Mouse (Mus musculus) megakaryocyte, embryonic 14.5 days (primary cell): ENCODE measurements around the gene 2410015M20Rik.

Experiments
- FLI1 ChIP-seq: IDR thresholded peaks from 2 replicates; pipeline ENCODE4 v1.6.1; 2012; ENCODE audit warnings: low read length, inconsistent platforms, mixed read lengths
- GATA1 ChIP-seq: IDR thresholded peaks from 3 replicates; pipeline ENCODE4 v1.6.1; 2012; ENCODE audit warnings: mixed read lengths, low read length, inconsistent platforms, borderline replicate concordance

DNA sequence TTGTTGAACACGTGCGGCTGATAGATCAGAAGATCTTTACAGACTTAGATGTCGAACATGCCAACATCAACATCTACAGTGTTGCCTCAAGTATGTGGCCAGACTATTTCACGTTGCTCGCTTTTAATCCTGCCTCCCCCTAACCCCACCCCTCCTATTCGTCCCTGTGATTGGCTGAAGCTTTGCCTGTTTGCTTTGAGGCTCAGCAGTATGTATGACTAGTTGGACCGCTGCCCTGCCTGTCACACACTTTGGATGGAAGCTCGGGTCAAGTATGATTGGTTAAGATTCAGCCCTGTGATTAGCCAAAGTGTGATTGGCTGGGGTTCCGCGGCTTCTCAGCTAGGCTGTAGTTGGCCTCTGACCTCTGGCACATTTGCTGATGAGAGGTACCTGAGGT, 42.2 kb upstream of the 2410015M20Rik start:
- TF ChIP-seq GATA1, result no peak
- TF ChIP-seq FLI1, result no peak
